Mouse (Mus musculus) stomach, postnatal 0 days (tissue): Measurements from ENCODE around the gene Ino80. TPM values are rescaled to one million over a fixed set of nuclear protein-coding genes. Genes with fewer than 3 reads are reported as not detected.
A peak's percentile ranks its signal among the peaks of the same experiment; 100 is the strongest.

Source experiments
- ATAC-seq: fragments of 200-750 bp; cut with Nextera tagmentation; 2 replicates; pipeline ENCODE4 v1.8.0; 2017; ENCODE audit not compliant: low FRiP score, low TSS enrichment
- DNase-seq: peaks from one replicate; pipeline ENCODE4 v3.0.0-alpha.2; 2016; ENCODE audit warnings: low spot score
- H3K27ac ChIP-seq: fragments of 300-500 bp; sonication (generic); replicated peaks from 2 replicates; pipeline ENCODE4 v1.5.1; 2014; ENCODE audit warnings: mild to moderate bottlenecking, control low read depth
- H3K27me3 ChIP-seq: fragments of 300-500 bp; sonication (generic); 2 replicates; pipeline ENCODE4 v1.6.1; 2014; ENCODE audit warnings: low read length; ENCODE audit not compliant: control insufficient read depth, insufficient read depth
- H3K36me3 ChIP-seq: fragments of 300-500 bp; sonication (generic); 2 replicates; pipeline ENCODE4 v1.6.1; 2014; ENCODE audit warnings: low read length, mixed read lengths; ENCODE audit not compliant: control insufficient read depth, insufficient read depth
- H3K4me1 ChIP-seq: fragments of 300-500 bp; sonication (generic); replicated peaks from 2 replicates; pipeline ENCODE4 v1.6.1; 2014; ENCODE audit warnings: antibody characterized with exemption; ENCODE audit not compliant: control insufficient read depth, insufficient read depth
- H3K4me2 ChIP-seq: fragments of 300-500 bp; sonication (generic); replicated peaks from 2 replicates; pipeline ENCODE4 v1.6.1; 2014; ENCODE audit warnings: low read depth, mild to moderate bottlenecking, control low read depth, moderate library complexity
- H3K4me3 ChIP-seq: fragments of 300-500 bp; sonication (generic); 2 replicates; pipeline ENCODE4 v1.5.1; 2014; ENCODE audit warnings: low read depth, low read length, control low read depth
- H3K9ac ChIP-seq: fragments of 300-500 bp; sonication (generic); 2 replicates; pipeline ENCODE4 v1.6.1; 2014; ENCODE audit warnings: mild to moderate bottlenecking, low read length, control low read depth, mixed read lengths
- H3K9me3 ChIP-seq: fragments of 300-500 bp; sonication (generic); 2 replicates; pipeline ENCODE4 v1.6.1; 2016; ENCODE audit warnings: low read length; ENCODE audit not compliant: control insufficient read depth
- CTCF ChIP-seq: IDR thresholded peaks from 2 replicates; pipeline ENCODE4 v1.5.1; 2016; ENCODE audit warnings: antibody characterized with exemption, low read depth, mild to moderate bottlenecking, moderate library complexity
- EP300 ChIP-seq: optimal IDR thresholded peaks from 2 replicates; pipeline ENCODE3; 2016; ENCODE audit warnings: antibody characterized with exemption
- WGBS: fragments of 180-500 bp; shearing (Covaris S2); extraction: QIAGEN DNeasy Blood & Tissue Kit; methylation state at CpG from one replicate; pipeline ENCODE4 v1.1.7; 2014; 5-methylcytosine and 5-hydroxymethylcytosine counted together
- polyA plus RNA-seq: library from polyadenylated mRNA; unstranded; fragments of >200 nt; fragmentation: Nextera tagmentation; extraction: Ambion mirVana; gene quantifications from 2 replicates; pipeline ENCODE4 v1.2.1, GENCODE M21; 2015

Gene Ino80
- polyA plus RNA-seq, 1 experiment from 2014 or later: 2.0 TPM

GRCm38 (mm10) chr2:119377826-119378225, 99.7 kb downstream of the Ino80 start:
- WGBS: 72% methylated on average over 3 of the region's 3 CpGs
- Histone ChIP-seq H3K27me3 (no peaks in the 10 kb centered on the region), H3K4me1 (no peaks in the 10 kb centered on the region), H3K4me3 (no peak overlapping the region), H3K4me2 (no peak overlapping the region), H3K36me3 (peaks cover 48% of the 10 kb centered on the region), H3K9me3 (no peaks in the 10 kb centered on the region), H3K9ac (no peak overlapping the region), H3K27ac (no peak overlapping the region)
- ATAC-seq (no peak), DNase-seq (no peak)
- TF ChIP-seq EP300 (no peak), CTCF (no peak)

GRCm38 (mm10) chr2:119377286-119377685, 100.2 kb downstream of the Ino80 start:
- no peak overlapping the region for H3K27ac ChIP-seq

DNA sequence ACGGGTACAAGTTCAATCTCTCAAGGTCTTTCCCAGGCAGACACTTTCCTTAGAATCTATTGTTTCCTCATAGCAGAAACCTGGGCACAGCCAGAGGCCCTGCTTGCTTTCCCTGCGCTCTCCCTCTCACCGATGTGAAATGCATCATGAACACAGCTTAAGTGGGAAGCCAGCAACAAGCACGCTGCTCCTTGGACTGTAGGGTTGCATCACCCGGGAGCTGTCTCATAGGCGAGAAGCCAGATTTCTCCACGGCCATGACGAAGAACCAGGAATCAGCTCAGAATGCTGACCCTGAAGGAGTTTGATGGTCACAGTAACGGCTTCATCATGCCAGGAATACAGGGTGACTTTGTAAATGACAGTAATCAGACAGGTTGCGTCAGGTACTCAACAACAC, 107.4 kb downstream of the Ino80 start:
- ATAC-seq (no peak), DNase-seq (no peak)
- H3K27ac ChIP-seq: no peak overlapping the region
- 95% methylated on average over 10 of the region's 10 CpGs for WGBS
- no peaks in the 10 kb centered on the region for H3K4me1 ChIP-seq
- no peaks in the 10 kb centered on the region for H3K27me3 ChIP-seq
- TF ChIP-seq CTCF: no peak
- TF ChIP-seq EP300: no peak
- H3K4me3 ChIP-seq: no peak overlapping the region
- peaks cover 27% of the 10 kb centered on the region for H3K36me3 ChIP-seq
- no peak overlapping the region for H3K4me2 ChIP-seq
- no peak overlapping the region for H3K9ac ChIP-seq
- H3K9me3 ChIP-seq: no peaks in the 10 kb centered on the region

More at GRCm38 (mm10) chr2:119377286-119377685, 100.2 kb downstream of the Ino80 start:
- TF ChIP-seq CTCF (no peak), EP300 (no peak)
- Histone ChIP-seq H3K27me3 (no peaks in the 10 kb centered on the region), H3K4me2 (no peak overlapping the region), H3K9ac (no peak overlapping the region), H3K4me1 (no peaks in the 10 kb centered on the region), H3K9me3 (no peaks in the 10 kb centered on the region), H3K36me3 (peaks cover 49% of the 10 kb centered on the region), H3K4me3 (no peak overlapping the region)
- DNase-seq: no peak
- no peak for ATAC-seq
- WGBS: 84% methylated on average over 9 of the region's 9 CpGs

- no peak overlapping the region for H3K4me3 ChIP-seq
- H3K27me3 ChIP-seq: no peaks in the 10 kb centered on the region
- no peaks in the 10 kb centered on the region for H3K4me1 ChIP-seq
- ATAC-seq (no peak), DNase-seq (no peak)
- H3K36me3 ChIP-seq: peaks cover 11% of the 10 kb centered on the region; the same call in 1 of the 2 replicates
- no peak overlapping the region for H3K9ac ChIP-seq
- TF ChIP-seq CTCF (no peak), EP300 (no peak)
- 72% methylated on average over 3 of the region's 3 CpGs for WGBS
- no peaks in the 10 kb centered on the region for H3K9me3 ChIP-seq
- H3K4me2 ChIP-seq: no peak overlapping the region
- H3K27ac ChIP-seq: no peak overlapping the region
Observed at GRCm38 (mm10) chr2:119367346-119367745, 110.1 kb downstream of the Ino80 start.

DNA sequence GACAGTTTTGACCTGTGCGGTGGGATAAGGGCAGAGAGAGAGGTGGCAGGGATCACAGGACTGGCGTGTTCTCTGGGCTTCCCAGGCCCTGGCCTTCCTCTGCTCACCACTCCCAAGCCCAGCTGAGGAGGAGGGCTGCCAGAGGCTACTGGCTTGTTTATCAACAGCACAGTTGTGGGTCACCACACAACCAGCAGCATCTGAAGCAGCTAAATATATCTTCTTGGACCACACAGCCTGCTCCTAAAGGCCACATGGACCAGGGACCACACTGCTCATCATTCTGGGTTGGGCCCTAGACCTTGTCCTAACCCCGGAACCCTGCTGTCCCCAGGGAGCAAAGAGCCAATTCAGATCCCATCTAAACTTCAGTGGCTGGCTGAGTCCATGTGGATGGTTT, 112.5 kb downstream of the Ino80 start:
- no peak for DNase-seq
- H3K4me1 ChIP-seq: no peaks in the 10 kb centered on the region
- no peak for TF ChIP-seq CTCF
- TF ChIP-seq EP300: no peak
- 79% methylated on average over 3 of the region's 3 CpGs for WGBS
- ATAC-seq: peak; percentile 19; the same call in 1 of the 2 replicates
- H3K36me3 ChIP-seq: no peaks in the 10 kb centered on the region; the same call in 1 of the 2 replicates
- no peak overlapping the region for H3K27ac ChIP-seq
- H3K27me3 ChIP-seq: no peaks in the 10 kb centered on the region
- no peak overlapping the region for H3K4me2 ChIP-seq
- H3K9ac ChIP-seq: no peak overlapping the region
- peaks cover 2% of the 10 kb centered on the region; the same call in 1 of the 2 replicates for H3K9me3 ChIP-seq
- H3K4me3 ChIP-seq: no peak overlapping the region

GRCm38 (mm10) chr2:119359721-119360291, 117.7 kb downstream of the Ino80 start:
- Histone ChIP-seq H3K27ac (no peak overlapping the region), H3K9me3 (peaks cover 2% of the 10 kb centered on the region; the same call in 1 of the 2 replicates), H3K27me3 (no peaks in the 10 kb centered on the region), H3K36me3 (no peaks in the 10 kb centered on the region), H3K9ac (no peak overlapping the region), H3K4me3 (no peak overlapping the region), H3K4me1 (no peaks in the 10 kb centered on the region), H3K4me2 (no peak overlapping the region)
- ATAC-seq: no peak
- 67% methylated on average over 2 of the region's 2 CpGs for WGBS
- DNase-seq: no peak
- TF ChIP-seq EP300 (no peak), CTCF (no peak)
